Mouse (Mus musculus): ENCODE data around the gene Ap5b1. TPM values are rescaled to one million over a fixed set of nuclear protein-coding genes. Genes with fewer than 3 reads are reported as not detected.

Gene Ap5b1
- polyA plus RNA-seq, 1 experiment from 2014 or later: 2.8 TPM

GRCm38 (mm10) chr19:5591888-5592287 is 24.1 kb downstream of the Ap5b1 start:
- Histone ChIP-seq H3K9ac (replicated peaks; ENCODE audit: low read length) (no peak overlapping the region), H3K27me3 (ENCODE audit: control insufficient read depth, insufficient read depth, low read length) (no peaks in the 10 kb centered on the region), H3K36me3 (ENCODE audit: control insufficient read depth, insufficient read depth, low read length) (no peaks in the 10 kb centered on the region), H3K27ac (replicated peaks; ENCODE audit: low read depth, low read length) (no peak overlapping the region), H3K4me2 (ENCODE audit: low read length) (no peak overlapping the region), H3K9me3 (ENCODE audit: control insufficient read depth, low read length) (no peaks in the 10 kb centered on the region), H3K4me1 (ENCODE audit: control insufficient read depth, insufficient read depth, low read length) (no peaks in the 10 kb centered on the region), H3K4me3 (replicated peaks; ENCODE audit: low read depth, low read length) (no peak overlapping the region)
- ATAC-seq (ENCODE audit: low FRiP score, low TSS enrichment): no peak
- no peak for DNase-seq
- WGBS: 92% methylated on average over 6 of the region's 6 CpGs

GRCm38 (mm10) chr19:5599224-5599623 is 31.4 kb downstream of the Ap5b1 start:
- no peak overlapping the region for H3K27ac ChIP-seq (replicated peaks; ENCODE audit: low read depth, low read length)
- no peak overlapping the region for H3K4me2 ChIP-seq (ENCODE audit: low read length)
- 78% methylated on average over 4 of the region's 4 CpGs for WGBS
- ATAC-seq (ENCODE audit: low FRiP score, low TSS enrichment): no peak
- H3K27me3 ChIP-seq (ENCODE audit: control insufficient read depth, insufficient read depth, low read length): no peaks in the 10 kb centered on the region
- DNase-seq: no peak
- H3K4me3 ChIP-seq (replicated peaks; ENCODE audit: low read depth, low read length): no peak overlapping the region
- H3K9ac ChIP-seq (replicated peaks; ENCODE audit: low read length): no peak overlapping the region
- H3K4me1 ChIP-seq (ENCODE audit: control insufficient read depth, insufficient read depth, low read length): peaks cover 10% of the 10 kb centered on the region
- H3K36me3 ChIP-seq (ENCODE audit: control insufficient read depth, insufficient read depth, low read length): peaks cover 14% of the 10 kb centered on the region
- no peaks in the 10 kb centered on the region for H3K9me3 ChIP-seq (ENCODE audit: control insufficient read depth, low read length)

- H3K36me3 ChIP-seq (ENCODE audit: control insufficient read depth, insufficient read depth, low read length): peaks cover 41% of the 10 kb centered on the region
- peaks cover 10% of the 10 kb centered on the region for H3K4me1 ChIP-seq (ENCODE audit: control insufficient read depth, insufficient read depth, low read length)
- H3K9ac ChIP-seq (replicated peaks; ENCODE audit: low read length): peak within 1 kb of the TSS; percentile 80
- ATAC-seq (ENCODE audit: low FRiP score, low TSS enrichment) (peak; percentile 84), DNase-seq (peak; percentile 93)
- no peaks in the 10 kb centered on the region for H3K27me3 ChIP-seq (ENCODE audit: control insufficient read depth, insufficient read depth, low read length)
- peak within 1 kb of the TSS; percentile 92 for H3K4me2 ChIP-seq (ENCODE audit: low read length)
- peak within 1 kb of the TSS; percentile 84 for H3K27ac ChIP-seq (replicated peaks; ENCODE audit: low read depth, low read length)
- H3K9me3 ChIP-seq (ENCODE audit: control insufficient read depth, low read length): no peaks in the 10 kb centered on the region
- WGBS: under 1% methylated on average over 64 of the region's 64 CpGs
- peak within 1 kb of the TSS; percentile 74 for H3K4me3 ChIP-seq (replicated peaks; ENCODE audit: low read depth, low read length)
These were observed 34.1 kb downstream of the Ap5b1 start, which contains the start of gene Rnaseh2c for GRCm38 (mm10) chr19:5601752-5602541. Rnaseh2c (plus strand) TSS chr19:5601873.

GRCm38 (mm10) chr19:5603664-5604063 is 35.8 kb downstream of the Ap5b1 start:
- no peak for DNase-seq
- H3K27me3 ChIP-seq (ENCODE audit: control insufficient read depth, insufficient read depth, low read length): no peaks in the 10 kb centered on the region
- H3K4me3 ChIP-seq (replicated peaks; ENCODE audit: low read depth, low read length): no peak overlapping the region
- no peak for ATAC-seq (ENCODE audit: low FRiP score, low TSS enrichment)
- H3K27ac ChIP-seq (replicated peaks; ENCODE audit: low read depth, low read length): no peak overlapping the region
- peaks cover 17% of the 10 kb centered on the region for H3K4me1 ChIP-seq (ENCODE audit: control insufficient read depth, insufficient read depth, low read length)
- H3K9me3 ChIP-seq (ENCODE audit: control insufficient read depth, low read length): no peaks in the 10 kb centered on the region
- whole genome bisulfite sequencing: 94% methylated on average over 7 of the region's 7 CpGs
- peaks cover 59% of the 10 kb centered on the region for H3K36me3 ChIP-seq (ENCODE audit: control insufficient read depth, insufficient read depth, low read length)
- no peak overlapping the region for H3K9ac ChIP-seq (replicated peaks; ENCODE audit: low read length)
- H3K4me2 ChIP-seq (ENCODE audit: low read length): no peak overlapping the region

GRCm38 (mm10) chr19:5605126-5605525 is 37.3 kb downstream of the Ap5b1 start:
- H3K9ac ChIP-seq (replicated peaks; ENCODE audit: low read length): no peak overlapping the region
- H3K4me1 ChIP-seq (ENCODE audit: control insufficient read depth, insufficient read depth, low read length): peaks cover 24% of the 10 kb centered on the region
- ATAC-seq (ENCODE audit: low FRiP score, low TSS enrichment) (no peak), DNase-seq (no peak)
- WGBS: 92% methylated on average over 7 of the region's 7 CpGs
- no peak overlapping the region for H3K27ac ChIP-seq (replicated peaks; ENCODE audit: low read depth, low read length)
- H3K4me2 ChIP-seq (ENCODE audit: low read length): no peak overlapping the region
- peaks cover 61% of the 10 kb centered on the region for H3K36me3 ChIP-seq (ENCODE audit: control insufficient read depth, insufficient read depth, low read length)
- H3K27me3 ChIP-seq (ENCODE audit: control insufficient read depth, insufficient read depth, low read length): no peaks in the 10 kb centered on the region
- no peak overlapping the region for H3K4me3 ChIP-seq (replicated peaks; ENCODE audit: low read depth, low read length)
- H3K9me3 ChIP-seq (ENCODE audit: control insufficient read depth, low read length): no peaks in the 10 kb centered on the region

GRCm38 (mm10) chr19:5606196-5606595 is 38.4 kb downstream of the Ap5b1 start:
- H3K4me3 ChIP-seq (replicated peaks; ENCODE audit: low read depth, low read length): no peak overlapping the region
- H3K27ac ChIP-seq (replicated peaks; ENCODE audit: low read depth, low read length): no peak overlapping the region
- no peaks in the 10 kb centered on the region for H3K27me3 ChIP-seq (ENCODE audit: control insufficient read depth, insufficient read depth, low read length)
- peaks cover 61% of the 10 kb centered on the region for H3K36me3 ChIP-seq (ENCODE audit: control insufficient read depth, insufficient read depth, low read length)
- H3K4me2 ChIP-seq (ENCODE audit: low read length): no peak overlapping the region
- 89% methylated on average over 8 of the region's 8 CpGs for WGBS
- no peak overlapping the region for H3K9ac ChIP-seq (replicated peaks; ENCODE audit: low read length)
- no peak for DNase-seq
- no peak for ATAC-seq (ENCODE audit: low FRiP score, low TSS enrichment)
- peaks cover 33% of the 10 kb centered on the region for H3K4me1 ChIP-seq (ENCODE audit: control insufficient read depth, insufficient read depth, low read length)
- H3K9me3 ChIP-seq (ENCODE audit: control insufficient read depth, low read length): no peaks in the 10 kb centered on the region

GRCm38 (mm10) chr19:5607705-5608410 is 40.0 kb downstream of the Ap5b1 start:
- H3K9me3 ChIP-seq (ENCODE audit: control insufficient read depth, low read length): no peaks in the 10 kb centered on the region
- H3K4me3 ChIP-seq (replicated peaks; ENCODE audit: low read depth, low read length): no peak overlapping the region
- H3K27me3 ChIP-seq (ENCODE audit: control insufficient read depth, insufficient read depth, low read length): no peaks in the 10 kb centered on the region
- ATAC-seq (ENCODE audit: low FRiP score, low TSS enrichment) (no peak), DNase-seq (no peak)
- no peak overlapping the region for H3K9ac ChIP-seq (replicated peaks; ENCODE audit: low read length)
- peaks cover 60% of the 10 kb centered on the region for H3K36me3 ChIP-seq (ENCODE audit: control insufficient read depth, insufficient read depth, low read length)
- peaks cover 26% of the 10 kb centered on the region for H3K4me1 ChIP-seq (ENCODE audit: control insufficient read depth, insufficient read depth, low read length)
- WGBS: 97% methylated on average over 26 of the region's 26 CpGs
- peak overlapping the region; percentile 19; the same call in 1 of the 2 replicates for H3K4me2 ChIP-seq (ENCODE audit: low read length)
- no peak overlapping the region for H3K27ac ChIP-seq (replicated peaks; ENCODE audit: low read depth, low read length)

- DNase-seq (no peak), ATAC-seq (ENCODE audit: low FRiP score, low TSS enrichment) (no peak)
- Histone ChIP-seq H3K4me1 (ENCODE audit: control insufficient read depth, insufficient read depth, low read length) (peaks cover 22% of the 10 kb centered on the region), H3K9me3 (ENCODE audit: control insufficient read depth, low read length) (no peaks in the 10 kb centered on the region), H3K27ac (replicated peaks; ENCODE audit: low read depth, low read length) (peak overlapping the region; percentile 99; the same call in 1 of the 2 replicates), H3K9ac (replicated peaks; ENCODE audit: low read length) (peak overlapping the region; percentile 89), H3K4me2 (ENCODE audit: low read length) (peak overlapping the region; percentile 81), H3K36me3 (ENCODE audit: control insufficient read depth, insufficient read depth, low read length) (peaks cover 52% of the 10 kb centered on the region), H3K27me3 (ENCODE audit: control insufficient read depth, insufficient read depth, low read length) (no peaks in the 10 kb centered on the region), H3K4me3 (replicated peaks; ENCODE audit: low read depth, low read length) (peak overlapping the region; percentile 63)
- 94% methylated on average over 13 of the region's 13 CpGs for WGBS
These were observed 40.9 kb downstream of the Ap5b1 start for GRCm38 (mm10) chr19:5608707-5609106.
